Mouse (Mus musculus) heart, postnatal 0 days (tissue): ENCODE measurements around the gene Avpi1.

Experiments
- CTCF ChIP-seq: IDR thresholded peaks from 2 replicates; pipeline ENCODE4 v1.5.1; 2016; ENCODE audit warnings: antibody characterized with exemption, control low read depth, low read depth
- EP300 ChIP-seq: IDR thresholded peaks from 2 replicates; pipeline ENCODE4 v1.6.1; 2016; ENCODE audit warnings: antibody characterized with exemption, low read depth

GRCm38 (mm10) chr19:42145731-42146130, 16.9 kb upstream of the Avpi1 start:
- TF ChIP-seq CTCF (no peak), EP300 (no peak)
